Mouse (Mus musculus): ENCODE measurements around the gene Spock1. TPM values are rescaled to one million over a fixed set of nuclear protein-coding genes. Genes with fewer than 3 reads are reported as not detected.
A peak's percentile ranks its signal among the peaks of the same experiment; 100 is the strongest.

Gene Spock1
- polyA plus RNA-seq, 1 experiment from 2014 or later, result 17.2 TPM

GRCm38 (mm10) chr13:57744667-57745066 lies 163.5 kb downstream of the Spock1 start:
- no peak for DNase-seq (ENCODE audit: low spot score, missing footprints)
- no peak overlapping the region for H3K9ac ChIP-seq (ENCODE audit: low read length)
- no peak overlapping the region for H3K4me3 ChIP-seq (ENCODE audit: low read depth, low read length)
- peaks cover 8% of the 10 kb centered on the region for H3K4me1 ChIP-seq (ENCODE audit: control insufficient read depth, insufficient read depth, low read length)
- H3K27me3 ChIP-seq (ENCODE audit: control insufficient read depth, insufficient read depth, low read length), result no peaks in the 10 kb centered on the region
- ATAC-seq (ENCODE audit: low FRiP score), result no peak
- H3K9me3 ChIP-seq (ENCODE audit: control insufficient read depth, low read length), result no peaks in the 10 kb centered on the region; the same call in 1 of the 2 replicates
- H3K27ac ChIP-seq (ENCODE audit: low read depth, low read length), result no peak overlapping the region
- H3K36me3 ChIP-seq (ENCODE audit: control insufficient read depth, insufficient read depth, low read length), result no peaks in the 10 kb centered on the region
- 77% methylated on average over 3 of the region's 3 CpGs for WGBS
- H3K4me2 ChIP-seq, result no peak overlapping the region

GRCm38 (mm10) chr13:57741186-57741585 lies 166.9 kb downstream of the Spock1 start:
- 64% methylated on average over 6 of the region's 6 CpGs for WGBS

GRCm38 (mm10) chr13:57740473-57740872 lies 167.7 kb downstream of the Spock1 start:
- H3K9ac ChIP-seq (ENCODE audit: low read length), result no peak overlapping the region; the same call in 1 of the 2 replicates
- H3K4me1 ChIP-seq (ENCODE audit: control insufficient read depth, insufficient read depth, low read length), result peaks cover 8% of the 10 kb centered on the region
- no peak overlapping the region; the same call in 1 of the 2 replicates for H3K27ac ChIP-seq (ENCODE audit: low read depth, low read length)

More at GRCm38 (mm10) chr13:57741186-57741585, 166.9 kb downstream of the Spock1 start:
- Histone ChIP-seq H3K4me3 (ENCODE audit: low read depth, low read length) (no peak overlapping the region), H3K4me1 (ENCODE audit: control insufficient read depth, insufficient read depth, low read length) (peaks cover 8% of the 10 kb centered on the region), H3K9me3 (ENCODE audit: control insufficient read depth, low read length) (no peaks in the 10 kb centered on the region), H3K36me3 (ENCODE audit: control insufficient read depth, insufficient read depth, low read length) (no peaks in the 10 kb centered on the region), H3K27me3 (ENCODE audit: control insufficient read depth, insufficient read depth, low read length) (no peaks in the 10 kb centered on the region), H3K4me2 (no peak overlapping the region), H3K9ac (ENCODE audit: low read length) (no peak overlapping the region), H3K27ac (ENCODE audit: low read depth, low read length) (no peak overlapping the region)
- no peak for ATAC-seq (ENCODE audit: low FRiP score)
- DNase-seq (ENCODE audit: low spot score, missing footprints), result no peak

GRCm38 (mm10) chr13:57736060-57736459 lies 172.1 kb downstream of the Spock1 start:
- Histone ChIP-seq H3K9ac (ENCODE audit: low read length) (no peak overlapping the region), H3K9me3 (ENCODE audit: control insufficient read depth, low read length) (no peaks in the 10 kb centered on the region), H3K36me3 (ENCODE audit: control insufficient read depth, insufficient read depth, low read length) (no peaks in the 10 kb centered on the region), H3K27me3 (ENCODE audit: control insufficient read depth, insufficient read depth, low read length) (no peaks in the 10 kb centered on the region), H3K27ac (ENCODE audit: low read depth, low read length) (no peak overlapping the region), H3K4me3 (ENCODE audit: low read depth, low read length) (no peak overlapping the region), H3K4me2 (no peak overlapping the region), H3K4me1 (ENCODE audit: control insufficient read depth, insufficient read depth, low read length) (peaks cover 8% of the 10 kb centered on the region)
- ATAC-seq (ENCODE audit: low FRiP score), result no peak
- WGBS, result 83% methylated on average over 7 of the region's 7 CpGs
- DNase-seq (ENCODE audit: low spot score, missing footprints), result no peak

More at GRCm38 (mm10) chr13:57740473-57740872, 167.7 kb downstream of the Spock1 start:
- H3K36me3 ChIP-seq (ENCODE audit: control insufficient read depth, insufficient read depth, low read length), result no peaks in the 10 kb centered on the region
- H3K4me2 ChIP-seq, result no peak overlapping the region
- 51% methylated on average over 5 of the region's 5 CpGs for WGBS
- H3K27me3 ChIP-seq (ENCODE audit: control insufficient read depth, insufficient read depth, low read length), result no peaks in the 10 kb centered on the region
- no peaks in the 10 kb centered on the region for H3K9me3 ChIP-seq (ENCODE audit: control insufficient read depth, low read length)
- no peak overlapping the region for H3K4me3 ChIP-seq (ENCODE audit: low read depth, low read length)
- DNase-seq (ENCODE audit: low spot score, missing footprints) (no peak), ATAC-seq (ENCODE audit: low FRiP score) (no peak; the same call in 1 of the 2 replicates)

- DNase-seq (ENCODE audit: low spot score, missing footprints) (no peak), ATAC-seq (ENCODE audit: low FRiP score) (no peak)
- Histone ChIP-seq H3K9ac (ENCODE audit: low read length) (no peak overlapping the region), H3K36me3 (ENCODE audit: control insufficient read depth, insufficient read depth, low read length) (no peaks in the 10 kb centered on the region), H3K4me2 (no peak overlapping the region), H3K4me1 (ENCODE audit: control insufficient read depth, insufficient read depth, low read length) (no peaks in the 10 kb centered on the region), H3K27me3 (ENCODE audit: control insufficient read depth, insufficient read depth, low read length) (no peaks in the 10 kb centered on the region), H3K9me3 (ENCODE audit: control insufficient read depth, low read length) (no peaks in the 10 kb centered on the region), H3K27ac (ENCODE audit: low read depth, low read length) (no peak overlapping the region), H3K4me3 (ENCODE audit: low read depth, low read length) (no peak overlapping the region)
- 89% methylated on average over 4 of the region's 4 CpGs for WGBS
These were observed 173.6 kb downstream of the Spock1 start for GRCm38 (mm10) chr13:57734549-57734948.

- no peak for DNase-seq (ENCODE audit: low spot score, missing footprints)
- Histone ChIP-seq H3K9ac (ENCODE audit: low read length) (no peak overlapping the region), H3K4me3 (ENCODE audit: low read depth, low read length) (no peak overlapping the region), H3K4me1 (ENCODE audit: control insufficient read depth, insufficient read depth, low read length) (no peaks in the 10 kb centered on the region), H3K4me2 (no peak overlapping the region), H3K36me3 (ENCODE audit: control insufficient read depth, insufficient read depth, low read length) (no peaks in the 10 kb centered on the region), H3K9me3 (ENCODE audit: control insufficient read depth, low read length) (no peaks in the 10 kb centered on the region), H3K27ac (ENCODE audit: low read depth, low read length) (no peak overlapping the region), H3K27me3 (ENCODE audit: control insufficient read depth, insufficient read depth, low read length) (no peaks in the 10 kb centered on the region)
- WGBS, result 80% methylated on average over 1 of the region's 1 CpGs
- no peak for ATAC-seq (ENCODE audit: low FRiP score)
These were observed 174.6 kb downstream of the Spock1 start for GRCm38 (mm10) chr13:57733521-57733920.

- WGBS, result 65% methylated on average over 2 of the region's 2 CpGs
- DNase-seq (ENCODE audit: low spot score, missing footprints) (peak; percentile 54), ATAC-seq (ENCODE audit: low FRiP score) (no peak)
- no peaks in the 10 kb centered on the region for H3K4me1 ChIP-seq (ENCODE audit: control insufficient read depth, insufficient read depth, low read length)
- H3K36me3 ChIP-seq (ENCODE audit: control insufficient read depth, insufficient read depth, low read length), result no peaks in the 10 kb centered on the region
- H3K27me3 ChIP-seq (ENCODE audit: control insufficient read depth, insufficient read depth, low read length), result no peaks in the 10 kb centered on the region
- no peak overlapping the region for H3K4me2 ChIP-seq
- H3K9me3 ChIP-seq (ENCODE audit: control insufficient read depth, low read length), result no peaks in the 10 kb centered on the region
- no peak overlapping the region for H3K27ac ChIP-seq (ENCODE audit: low read depth, low read length)
- no peak overlapping the region for H3K9ac ChIP-seq (ENCODE audit: low read length)
- no peak overlapping the region for H3K4me3 ChIP-seq (ENCODE audit: low read depth, low read length)
These were observed 175.9 kb downstream of the Spock1 start for GRCm38 (mm10) chr13:57732251-57732650.

- Histone ChIP-seq H3K9ac (ENCODE audit: low read length) (no peak overlapping the region), H3K27ac (ENCODE audit: low read depth, low read length) (no peak overlapping the region), H3K27me3 (ENCODE audit: control insufficient read depth, insufficient read depth, low read length) (no peaks in the 10 kb centered on the region), H3K4me1 (ENCODE audit: control insufficient read depth, insufficient read depth, low read length) (no peaks in the 10 kb centered on the region), H3K36me3 (ENCODE audit: control insufficient read depth, insufficient read depth, low read length) (no peaks in the 10 kb centered on the region), H3K9me3 (ENCODE audit: control insufficient read depth, low read length) (no peaks in the 10 kb centered on the region), H3K4me2 (no peak overlapping the region), H3K4me3 (ENCODE audit: low read depth, low read length) (no peak overlapping the region)
- no peak for ATAC-seq (ENCODE audit: low FRiP score)
- whole genome bisulfite sequencing, result 93% methylated on average over 11 of the region's 11 CpGs
- DNase-seq (ENCODE audit: low spot score, missing footprints), result no peak
These were observed 180.4 kb downstream of the Spock1 start for GRCm38 (mm10) chr13:57727716-57728115.

GRCm38 (mm10) chr13:57726654-57727053 lies 181.5 kb downstream of the Spock1 start:
- H3K4me3 ChIP-seq (ENCODE audit: low read depth, low read length), result no peak overlapping the region
- DNase-seq (ENCODE audit: low spot score, missing footprints) (no peak), ATAC-seq (ENCODE audit: low FRiP score) (no peak)
- H3K4me2 ChIP-seq, result no peak overlapping the region
- H3K9me3 ChIP-seq (ENCODE audit: control insufficient read depth, low read length), result no peaks in the 10 kb centered on the region
- 84% methylated on average over 7 of the region's 7 CpGs for WGBS
- no peaks in the 10 kb centered on the region for H3K36me3 ChIP-seq (ENCODE audit: control insufficient read depth, insufficient read depth, low read length)
- no peak overlapping the region for H3K9ac ChIP-seq (ENCODE audit: low read length)
- peaks cover 2% of the 10 kb centered on the region; the same call in 1 of the 2 replicates for H3K4me1 ChIP-seq (ENCODE audit: control insufficient read depth, insufficient read depth, low read length)
- no peaks in the 10 kb centered on the region for H3K27me3 ChIP-seq (ENCODE audit: control insufficient read depth, insufficient read depth, low read length)
- no peak overlapping the region for H3K27ac ChIP-seq (ENCODE audit: low read depth, low read length)
